9 mouse cellular contexts compared by ENCODE assay signal in genomic region chr13:89743201-89743600, GRCm38 (mm10). TPM values are rescaled to one million over a fixed set of nuclear protein-coding genes. Genes with fewer than 3 reads are reported as not detected.
DNase-seq lines count a peak whose midpoint lies in the region; ATAC-seq lines count a peak whose summit lies in the region.
"Had no signal": no experiment of that assay in that cellular context is flagged by ENCODE, and none has a peak within 500 bp of the region (broad histone marks: within the 10 kb centered on the region; RNA-seq: fewer than 3 reads in every experiment).

No protein-coding gene starts in this region.

- H3K4me2 ChIP-seq in heart, embryonic 14.5 days (ENCODE audit: low read length): peak overlapping the region; percentile 91
- H3K4me2 ChIP-seq in hindbrain, embryonic 13.5 days: peak overlapping the region; percentile 97
- peak overlapping the region; percentile 98 for H3K4me2 ChIP-seq in midbrain, embryonic 14.5 days (ENCODE audit: low read length)

- peaks cover 6 to 34% of the 10 kb centered on the region in 2 experiments for H3K4me1 ChIP-seq in heart, embryonic 14.5 days (ENCODE audit: control insufficient read depth in 2 of 2, insufficient read depth in 2 of 2, low read length in 2 of 2)
- H3K4me1 ChIP-seq in hindbrain, embryonic 13.5 days (replicated peaks): peaks cover 25% of the 10 kb centered on the region
- peaks cover 8% of the 10 kb centered on the region; the same call in 1 of the 2 replicates for H3K4me1 ChIP-seq in midbrain, embryonic 14.5 days (ENCODE audit: control insufficient read depth, insufficient read depth, low read length)

- peak overlapping the region in 1 of 2 experiments; percentile 77; a peak in 3 of 4 replicates for H3K4me3 ChIP-seq in heart, embryonic 14.5 days (ENCODE audit: control insufficient read depth in 1 of 2, insufficient read depth in 1 of 2, low read depth in 1 of 2, low read length in 2 of 2)
- peak overlapping the region; percentile 59 for H3K4me3 ChIP-seq in hindbrain, embryonic 13.5 days
- peak overlapping the region; percentile 59 for H3K4me3 ChIP-seq in midbrain, embryonic 14.5 days (replicated peaks; ENCODE audit: low read depth, low read length)

- peak overlapping the region in 1 of 2 experiments; percentile 93; a peak in 2 of 4 replicates for H3K27ac ChIP-seq in heart, embryonic 14.5 days (replicated peaks in 1 of 2; ENCODE audit: control insufficient read depth in 1 of 2, insufficient read depth in 1 of 2, low read depth in 2 of 2, low read length in 2 of 2)
- H3K27ac ChIP-seq in hindbrain, embryonic 13.5 days: no peak overlapping the region
- H3K27ac ChIP-seq in midbrain, embryonic 14.5 days (replicated peaks; ENCODE audit: low read depth, low read length): 0 out of 2 replicates have a peak overlapping the region, but pooled peaks have one; percentile 75

- ATAC-seq in heart, embryonic 14.5 days (ENCODE audit: insufficient number of reproducible peaks, insufficient read depth, low FRiP score, low read depth): no peak
- ATAC-seq in hindbrain, embryonic 13.5 days (ENCODE audit: low FRiP score): no peak
- ATAC-seq in midbrain, embryonic 14.5 days (ENCODE audit: low FRiP score, low TSS enrichment): no peak

- H3K27me3 ChIP-seq in heart, embryonic 14.5 days (ENCODE audit: control insufficient read depth, insufficient read depth, low read length): no peaks in the 10 kb centered on the region
- peaks cover 3% of the 10 kb centered on the region; the same call in 1 of the 2 replicates for H3K27me3 ChIP-seq in hindbrain, embryonic 13.5 days
- peaks cover 8% of the 10 kb centered on the region; the same call in 1 of the 2 replicates for H3K27me3 ChIP-seq in midbrain, embryonic 14.5 days (ENCODE audit: control insufficient read depth, insufficient read depth, low read length)

- H3K9ac ChIP-seq in heart, embryonic 14.5 days (ENCODE audit: low read length): peak overlapping the region; percentile 91
- peak overlapping the region; percentile 77; the same call in 1 of the 2 replicates for H3K9ac ChIP-seq in hindbrain, embryonic 13.5 days
- H3K9ac ChIP-seq in midbrain, embryonic 14.5 days (replicated peaks; ENCODE audit: low read length): peak overlapping the region; percentile 70; the same call in 1 of the 2 replicates

- no peaks in the 10 kb centered on the region for H3K9me3 ChIP-seq in heart, embryonic 14.5 days (ENCODE audit: control insufficient read depth, low read length)
- H3K9me3 ChIP-seq in hindbrain, embryonic 13.5 days: no peaks in the 10 kb centered on the region
- H3K9me3 ChIP-seq in midbrain, embryonic 14.5 days (ENCODE audit: control insufficient read depth, low read length): no peaks in the 10 kb centered on the region

- no peak for DNase-seq in heart, adult 18-20 months
- peak; percentile 11 for DNase-seq in R1 (ENCODE audit: low read depth, low spot score)
- DNase-seq in midbrain, embryonic 14.5 days: peak; percentile 8
- DNase-seq in adrenal gland, adult (ENCODE audit: inconsistent age in 2 of 2, low spot score in 1 of 2): no peak
- DNase-seq in thymus, postnatal 4 days: no peak
- DNase-seq in ovary, postnatal 36 days (ENCODE audit: low spot score): no peak
- DNase-seq: cerebellum, adult 9-11 months had no signal

- no peaks in the 10 kb centered on the region for H3K36me3 ChIP-seq in heart, embryonic 14.5 days (ENCODE audit: control insufficient read depth, insufficient read depth, low read length)
- no peaks in the 10 kb centered on the region for H3K36me3 ChIP-seq in hindbrain, embryonic 13.5 days
- no peaks in the 10 kb centered on the region for H3K36me3 ChIP-seq in midbrain, embryonic 14.5 days (ENCODE audit: control insufficient read depth, insufficient read depth, low read length)

- 28% methylated on average over 8 of the region's 8 CpGs for WGBS in heart, embryonic 14.5 days
- 4% methylated on average over 8 of the region's 8 CpGs for WGBS in hindbrain, embryonic 13.5 days
- WGBS in midbrain, embryonic 14.5 days: 4% methylated on average over 8 of the region's 8 CpGs

RNA-seq across cellular contexts. Expression of gene Vcan, which starts 0.9 kb away (rescaled TPM):
- polyA plus RNA-seq in heart, embryonic 14.5 days (2014; fragmentation: Nextera tagmentation; extraction: Ambion mirVana): 71.8 and 73.0 TPM in 2 replicates
- 1 to 10 TPM; 6.1 to 7.3 TPM for total RNA-seq in heart, adult 18-20 months (2021)
- polyA plus RNA-seq in hindbrain, embryonic 13.5 days (2015; fragmentation: Nextera tagmentation; extraction: Ambion mirVana): 48.2 and 52.4 TPM in 2 replicates
- 38.2 and 38.5 TPM in 2 replicates for polyA plus RNA-seq in midbrain, embryonic 14.5 days (2014; fragmentation: Nextera tagmentation; extraction: Ambion mirVana)

Comparison
In these comparisons a context has a peak if more than half of its experiments do, and no peak if none do; other contexts are left out.
1. DNase-seq: peak in R1 (single experiment) and midbrain, embryonic 14.5 days (single experiment); none in heart, adult 18-20 months (0 of 2), adrenal gland, adult (0 of 2), thymus, postnatal 4 days (single experiment) and ovary, postnatal 36 days (single experiment).
2. Peak in every context shown above with its lines, with median percentiles within 50 percentile points of each other: H3K4me2 ChIP-seq and H3K9ac ChIP-seq.